Mouse (Mus musculus) heart, embryonic 15.5 days (tissue): ENCODE results near the gene Arf3. TPM values are rescaled to one million over a fixed set of nuclear protein-coding genes. Genes with fewer than 3 reads are reported as not detected.
"Not testable (repeated sequence)": the region's sequence is repeated elsewhere in the genome, so short reads cannot be mapped to it uniquely, and the experiment has no call there.

Experiments
- ATAC-seq: fragments of 200-750 bp; cut with Nextera tagmentation; replicated peaks from 2 replicates; pipeline ENCODE4 v1.8.0; 2017; ENCODE audit warnings: low read depth, moderate TSS enrichment; ENCODE audit not compliant: insufficient number of reproducible peaks, insufficient read depth, low FRiP score
- H3K27ac ChIP-seq: fragments of 300-500 bp; sonication (generic); 2 replicates; pipeline ENCODE4 v1.5.1; 2015; ENCODE audit warnings: mild to moderate bottlenecking, inconsistent platforms
- H3K27me3 ChIP-seq: fragments of 300-500 bp; sonication (generic); 2 replicates; pipeline ENCODE4 v1.6.1; 2015; ENCODE audit warnings: inconsistent platforms
- H3K36me3 ChIP-seq: fragments of 300-500 bp; sonication (generic); 2 replicates; pipeline ENCODE4 v1.6.1; 2015; ENCODE audit warnings: mild to moderate bottlenecking, inconsistent platforms
- H3K4me1 ChIP-seq: fragments of 300-500 bp; sonication (generic); replicated peaks from 2 replicates; pipeline ENCODE4 v1.6.1; 2015; ENCODE audit warnings: inconsistent platforms
- H3K4me2 ChIP-seq: fragments of 300-500 bp; sonication (generic); 2 replicates; pipeline ENCODE4 v1.6.1; 2015; ENCODE audit warnings: inconsistent platforms, mild to moderate bottlenecking, moderate library complexity
- H3K4me3 ChIP-seq: fragments of 300-500 bp; sonication (generic); 2 replicates; pipeline ENCODE4 v1.5.1; 2015; ENCODE audit warnings: mild to moderate bottlenecking, inconsistent platforms
- H3K9ac ChIP-seq: fragments of 300-500 bp; sonication (generic); 2 replicates; pipeline ENCODE4 v1.6.1; 2015; ENCODE audit warnings: mild to moderate bottlenecking, inconsistent platforms
- H3K9me3 ChIP-seq: fragments of 300-500 bp; sonication (generic); replicated peaks from 2 replicates; pipeline ENCODE4 v1.6.1; 2016; ENCODE audit warnings: inconsistent platforms
- WGBS: fragments of 180-500 bp; shearing (Covaris S2); methylation state at CpG from one replicate; pipeline ENCODE4 v1.1.7; 2015; ENCODE audit warnings: mixed read lengths; 5-methylcytosine and 5-hydroxymethylcytosine counted together
- polyA plus RNA-seq: library from polyadenylated mRNA; unstranded; fragments of >200 nt; fragmentation: Nextera tagmentation; extraction: Ambion mirVana; gene quantifications from 2 replicates; pipeline ENCODE4 v1.2.1, GENCODE M21; 2015

Gene Arf3
- polyA plus RNA-seq, 1 experiment from 2014 or later = 29.5 TPM

DNA sequence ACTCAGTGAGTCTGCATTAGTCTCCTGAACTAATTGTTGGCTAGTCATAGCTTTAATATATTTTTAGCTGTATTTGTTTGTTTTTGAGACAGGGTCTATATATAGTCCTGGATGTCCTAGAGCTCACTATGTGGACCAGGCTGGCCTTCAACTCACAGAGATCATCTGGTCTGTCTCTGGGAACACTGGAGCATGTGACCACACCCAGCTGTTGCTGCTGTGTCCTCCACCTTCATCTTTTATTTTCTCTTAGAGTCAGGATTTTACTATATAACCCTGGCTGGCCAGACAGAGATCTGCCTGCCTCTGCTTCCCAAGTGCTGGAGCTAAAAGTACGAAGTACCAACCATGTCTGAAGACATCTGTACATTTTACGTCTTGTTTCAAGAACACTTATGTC, 13.9 kb downstream of the Arf3 start:
- peaks cover 25% of the 10 kb centered on the region for H3K4me1 ChIP-seq
- no peak overlapping the region for H3K4me3 ChIP-seq
- H3K4me2 ChIP-seq = no peak overlapping the region
- 97% methylated on average over 2 of the region's 2 CpGs for WGBS
- no peaks in the 10 kb centered on the region for H3K9me3 ChIP-seq
- H3K9ac ChIP-seq = no peak overlapping the region
- no peaks in the 10 kb centered on the region for H3K36me3 ChIP-seq
- no peaks in the 10 kb centered on the region for H3K27me3 ChIP-seq
- no peak overlapping the region for H3K27ac ChIP-seq
- no peak for ATAC-seq

GRCm38 (mm10) chr15:98747296-98747695, 15.7 kb downstream of the Arf3 start:
- Histone ChIP-seq H3K9ac (no peak overlapping the region), H3K4me3 (no peak overlapping the region), H3K36me3 (no peaks in the 10 kb centered on the region), H3K4me1 (peaks cover 25% of the 10 kb centered on the region), H3K27me3 (no peaks in the 10 kb centered on the region), H3K27ac (no peak overlapping the region), H3K4me2 (no peak overlapping the region), H3K9me3 (no peaks in the 10 kb centered on the region)
- WGBS = 82% methylated on average over 6 of the region's 6 CpGs
- no peak for ATAC-seq

DNA sequence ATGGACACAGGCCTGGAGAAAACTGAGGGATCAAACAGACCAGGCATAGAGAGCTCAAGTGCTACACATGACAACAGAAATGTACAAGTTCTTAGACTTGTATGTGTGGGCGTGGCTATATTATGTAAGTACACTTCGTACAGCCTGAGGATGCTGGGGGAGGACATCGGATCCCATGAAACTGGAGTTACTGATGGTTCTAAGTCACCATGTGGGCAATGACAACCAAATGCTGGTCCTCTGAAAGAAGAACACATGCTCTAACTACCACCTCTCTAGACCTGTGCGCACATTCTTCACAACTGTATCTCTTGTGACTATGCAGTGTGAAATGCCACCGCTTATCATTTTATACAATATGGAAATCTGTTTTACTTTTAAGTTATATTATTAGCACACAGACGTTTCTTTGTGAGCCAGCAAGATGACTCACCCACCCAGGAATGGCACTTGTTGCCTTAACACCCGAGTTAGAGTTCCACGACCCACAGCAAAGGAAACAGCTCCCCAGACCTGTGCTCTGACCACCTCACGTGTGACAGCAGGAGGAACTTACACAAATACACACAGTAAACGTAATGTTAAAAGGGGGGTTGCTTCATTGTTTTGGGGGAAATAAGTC, 16.6 kb downstream of the Arf3 start:
- ATAC-seq = no peak
- 54% methylated on average over 10 of the region's 10 CpGs for WGBS
- no peaks in the 10 kb centered on the region for H3K9me3 ChIP-seq
- no peak overlapping the region for H3K9ac ChIP-seq
- H3K27ac ChIP-seq = no peak overlapping the region
- no peak overlapping the region for H3K4me2 ChIP-seq
- H3K27me3 ChIP-seq = no peaks in the 10 kb centered on the region
- H3K4me1 ChIP-seq = peaks cover 25% of the 10 kb centered on the region
- H3K36me3 ChIP-seq = peaks cover 3% of the 10 kb centered on the region
- no peak overlapping the region for H3K4me3 ChIP-seq

GRCm38 (mm10) chr15:98743863-98744262, 19.2 kb downstream of the Arf3 start:
- Histone ChIP-seq H3K4me1 (peaks cover 25% of the 10 kb centered on the region), H3K36me3 (peaks cover 27% of the 10 kb centered on the region)
- not testable (repeated sequence) for H3K4me3 ChIP-seq, H3K9ac ChIP-seq, H3K27me3 ChIP-seq, H3K4me2 ChIP-seq, H3K27ac ChIP-seq, ATAC-seq, H3K9me3 ChIP-seq
- WGBS = 80% methylated on average over 3 of the region's 3 CpGs

GRCm38 (mm10) chr15:98742766-98743428, 20.1 kb downstream of the Arf3 start:
- Histone ChIP-seq H3K36me3 (peaks cover 30% of the 10 kb centered on the region), H3K4me3 (no peak overlapping the region)
- ATAC-seq = no peak

GRCm38 (mm10) chr15:98740219-98740618, 22.8 kb downstream of the Arf3 start:
- Histone ChIP-seq H3K4me1 (peaks cover 9% of the 10 kb centered on the region), H3K4me3 (no peak overlapping the region), H3K9ac (no peak overlapping the region), H3K36me3 (peaks cover 50% of the 10 kb centered on the region), H3K4me2 (no peak overlapping the region), H3K27ac (no peak overlapping the region), H3K9me3 (no peaks in the 10 kb centered on the region), H3K27me3 (no peaks in the 10 kb centered on the region)
- 88% methylated on average over 8 of the region's 8 CpGs for WGBS
- ATAC-seq = no peak

More at GRCm38 (mm10) chr15:98742766-98743428, 20.1 kb downstream of the Arf3 start:
- H3K9ac ChIP-seq = no peak overlapping the region
- 84% methylated on average over 8 of the region's 8 CpGs for WGBS
- H3K9me3 ChIP-seq = no peaks in the 10 kb centered on the region
- H3K4me1 ChIP-seq = peaks cover 25% of the 10 kb centered on the region
- H3K4me2 ChIP-seq = no peak overlapping the region
- H3K27ac ChIP-seq = 0 out of 2 replicates have a peak overlapping the region, but pooled peaks have one; percentile 10
- H3K27me3 ChIP-seq = no peaks in the 10 kb centered on the region

DNA sequence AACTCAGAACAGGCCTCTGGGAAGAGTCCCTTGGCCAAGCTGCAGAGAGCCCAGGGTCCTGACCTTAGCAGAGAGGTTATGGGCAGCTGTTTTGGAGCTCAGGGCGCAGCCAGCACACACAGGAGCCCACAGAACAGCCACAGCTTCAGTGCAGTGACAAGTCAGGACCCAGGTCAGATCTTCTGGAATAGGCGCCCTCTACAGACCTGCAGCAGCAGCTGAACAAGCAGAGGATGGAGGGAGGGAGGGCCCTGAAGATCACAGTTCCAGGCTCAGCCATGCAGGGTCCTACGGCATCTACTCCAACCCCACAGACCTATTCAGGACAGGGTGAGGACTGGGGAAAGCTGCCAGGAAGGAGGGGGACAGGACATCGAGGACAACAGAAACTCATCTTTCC, 24.2 kb downstream of the Arf3 start:
- H3K9ac ChIP-seq = no peak overlapping the region
- H3K27me3 ChIP-seq = no peaks in the 10 kb centered on the region
- peaks cover 6% of the 10 kb centered on the region for H3K4me1 ChIP-seq
- H3K4me2 ChIP-seq = no peak overlapping the region
- H3K4me3 ChIP-seq = no peak overlapping the region
- 69% methylated on average over 4 of the region's 4 CpGs for WGBS
- H3K9me3 ChIP-seq = no peaks in the 10 kb centered on the region
- peaks cover 50% of the 10 kb centered on the region for H3K36me3 ChIP-seq
- H3K27ac ChIP-seq = no peak overlapping the region
- ATAC-seq = no peak

DNA sequence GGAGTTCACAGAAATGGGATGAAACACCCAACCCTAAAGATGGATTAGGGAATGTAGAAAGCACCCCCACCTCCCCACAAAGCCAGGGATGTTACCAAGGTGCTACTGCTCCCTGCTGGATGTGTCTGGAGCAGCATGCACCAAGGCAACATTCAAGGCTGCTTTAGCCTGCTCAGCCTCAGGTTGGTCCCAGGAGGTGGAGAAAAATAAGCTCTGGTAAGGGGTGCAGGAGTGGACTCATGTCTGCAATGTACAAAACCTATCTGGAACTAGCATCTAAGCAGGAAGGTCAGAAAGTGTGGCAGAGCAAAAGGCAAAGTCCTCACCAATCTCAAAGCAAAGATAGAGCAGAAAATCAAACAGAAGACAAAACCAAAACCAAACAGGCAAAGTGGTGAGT, 25.1 kb downstream of the Arf3 start:
- peaks cover 50% of the 10 kb centered on the region for H3K36me3 ChIP-seq
- H3K4me2 ChIP-seq = no peak overlapping the region
- H3K27ac ChIP-seq = no peak overlapping the region
- H3K9ac ChIP-seq = no peak overlapping the region
- H3K27me3 ChIP-seq = no peaks in the 10 kb centered on the region
- no peak overlapping the region for H3K4me3 ChIP-seq
- peaks cover 15% of the 10 kb centered on the region for H3K4me1 ChIP-seq
- no peaks in the 10 kb centered on the region for H3K9me3 ChIP-seq
- no peak for ATAC-seq

DNA sequence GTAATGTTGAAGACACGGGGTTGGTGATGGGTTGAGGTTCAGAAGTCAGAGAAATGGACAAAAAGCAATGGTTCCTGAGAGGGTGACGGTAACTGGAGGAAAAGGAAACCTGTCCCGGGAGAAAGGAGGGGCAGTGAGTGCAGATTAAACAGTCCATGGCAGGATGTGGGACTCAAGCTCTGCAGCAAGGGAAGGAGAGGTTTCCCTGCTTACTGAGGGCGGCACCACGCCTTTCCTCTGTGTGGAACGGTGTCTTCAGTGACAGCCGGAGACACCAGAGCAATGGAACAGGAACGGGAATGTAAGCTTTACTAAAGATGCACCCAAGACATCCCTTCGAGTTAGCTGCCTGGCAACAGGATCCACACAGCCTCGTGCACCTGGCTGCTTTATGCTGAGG, 26.5 kb downstream of the Arf3 start:
- peaks cover 48% of the 10 kb centered on the region for H3K36me3 ChIP-seq
- 87% methylated on average over 10 of the region's 10 CpGs for WGBS

DNA sequence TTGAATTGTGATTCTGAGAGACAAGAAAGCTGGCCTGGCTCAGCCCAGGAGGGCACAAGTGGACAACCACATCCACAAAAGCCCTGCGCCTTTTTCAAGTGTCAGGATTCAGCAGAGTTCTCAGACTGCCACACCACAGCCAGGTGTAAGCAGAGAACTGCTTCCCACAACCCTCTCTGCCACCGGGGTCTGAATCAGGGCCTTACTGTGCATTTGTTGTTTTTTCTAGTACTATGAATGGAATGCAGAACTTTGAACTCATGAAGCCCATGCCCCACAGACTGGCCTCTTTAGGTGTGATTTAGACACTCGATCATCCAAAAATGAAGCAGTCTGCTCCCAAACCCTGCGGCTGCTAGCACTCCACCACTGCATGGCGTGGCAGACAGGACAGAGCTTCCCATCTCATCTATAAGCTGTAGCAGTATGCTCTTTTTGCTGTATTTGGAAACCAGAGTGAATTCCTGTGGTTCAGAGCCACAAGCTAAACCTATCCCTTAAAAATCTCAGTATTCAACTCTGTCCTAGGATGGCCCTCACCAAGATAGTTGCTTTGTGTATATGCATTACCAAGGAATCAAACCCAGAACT, 28.9 kb downstream of the Arf3 start:
- H3K9me3 ChIP-seq = no peaks in the 10 kb centered on the region
- H3K27ac ChIP-seq = no peak overlapping the region
- 0 out of 2 replicates have a peak, but pooled peaks cover 6% of the 10 kb centered on the region for H3K27me3 ChIP-seq
- peaks cover 25% of the 10 kb centered on the region for H3K36me3 ChIP-seq
- no peak for ATAC-seq
- H3K9ac ChIP-seq = no peak overlapping the region
- no peak overlapping the region for H3K4me3 ChIP-seq
- 67% methylated on average over 5 of the region's 5 CpGs for WGBS
- H3K4me1 ChIP-seq = peaks cover 15% of the 10 kb centered on the region
- no peak overlapping the region for H3K4me2 ChIP-seq

More for the DNA sequence above, 26.5 kb downstream of the Arf3 start:
- Histone ChIP-seq H3K9ac (no peak overlapping the region), H3K4me2 (no peak overlapping the region), H3K4me3 (no peak overlapping the region), H3K9me3 (no peaks in the 10 kb centered on the region), H3K27me3 (no peaks in the 10 kb centered on the region), H3K4me1 (peaks cover 15% of the 10 kb centered on the region), H3K27ac (no peak overlapping the region)
- ATAC-seq = no peak

DNA sequence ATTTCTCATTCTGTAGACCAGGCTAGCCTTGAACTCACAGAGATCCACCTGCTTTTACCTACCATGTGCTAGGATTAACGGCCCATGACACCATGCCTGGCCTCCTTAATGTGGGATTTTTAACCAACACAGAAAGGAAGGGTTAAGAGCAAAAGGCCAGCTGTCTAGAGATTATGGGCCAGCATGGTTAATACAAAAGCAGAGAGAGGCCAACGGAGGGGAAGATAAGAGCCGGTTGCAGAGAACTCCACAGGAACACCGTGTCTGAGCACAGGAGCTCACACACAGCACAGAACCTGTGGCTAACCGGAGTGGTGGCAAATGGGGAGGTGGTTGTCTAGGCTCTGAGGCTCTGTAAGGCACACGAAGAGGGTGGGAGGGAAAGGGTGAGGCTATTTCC, 29.6 kb downstream of the Arf3 start:
- H3K36me3 ChIP-seq = peaks cover 20% of the 10 kb centered on the region
- 39% methylated on average over 6 of the region's 6 CpGs for WGBS
- no peak for ATAC-seq

More for the DNA sequence above, 29.6 kb downstream of the Arf3 start:
- Histone ChIP-seq H3K4me1 (peaks cover 15% of the 10 kb centered on the region), H3K27me3 (0 out of 2 replicates have a peak, but pooled peaks cover 6% of the 10 kb centered on the region), H3K4me2 (no peak overlapping the region), H3K9ac (no peak overlapping the region), H3K27ac (no peak overlapping the region), H3K9me3 (no peaks in the 10 kb centered on the region), H3K4me3 (no peak overlapping the region)
